Mouse (Mus musculus) urinary bladder, postnatal 25 days (tissue): ENCODE data around the gene Ppp2r5d.

Source experiments
- DNase-seq: peaks from one replicate; pipeline ENCODE4 v3.0.0; 2022; ENCODE audit warnings: low spot score

Gene Ppp2r5d

GRCm38 (mm10) chr17:46644916-46645475 lies 59.9 kb downstream of the Ppp2r5d start:
- DNase-seq = peak; percentile 54

- DNase-seq = no peak
Measured at GRCm38 (mm10) chr17:46644152-46644805, 60.6 kb downstream of the Ppp2r5d start.

DNA sequence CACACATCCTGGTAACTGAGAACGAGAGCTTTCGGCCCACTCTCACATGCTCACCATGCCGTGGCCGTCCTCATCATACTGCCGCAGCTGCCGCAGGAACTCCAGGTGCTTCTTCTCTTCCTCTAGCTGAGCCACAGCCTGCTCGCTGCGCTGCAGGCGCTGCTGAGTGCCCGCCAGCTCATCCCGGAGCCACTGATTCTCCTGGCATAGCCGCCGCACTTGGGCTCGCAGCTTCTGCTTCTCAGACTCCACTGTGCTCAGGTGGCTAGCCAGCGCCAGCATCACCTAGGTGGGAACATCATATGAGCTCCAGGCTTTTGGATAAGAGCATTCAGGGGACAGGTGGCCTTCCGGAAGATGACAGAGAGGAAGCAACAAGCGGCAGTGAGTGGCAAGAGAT lies 62.9 kb downstream of the Ppp2r5d start:
- no peak for DNase-seq

DNA sequence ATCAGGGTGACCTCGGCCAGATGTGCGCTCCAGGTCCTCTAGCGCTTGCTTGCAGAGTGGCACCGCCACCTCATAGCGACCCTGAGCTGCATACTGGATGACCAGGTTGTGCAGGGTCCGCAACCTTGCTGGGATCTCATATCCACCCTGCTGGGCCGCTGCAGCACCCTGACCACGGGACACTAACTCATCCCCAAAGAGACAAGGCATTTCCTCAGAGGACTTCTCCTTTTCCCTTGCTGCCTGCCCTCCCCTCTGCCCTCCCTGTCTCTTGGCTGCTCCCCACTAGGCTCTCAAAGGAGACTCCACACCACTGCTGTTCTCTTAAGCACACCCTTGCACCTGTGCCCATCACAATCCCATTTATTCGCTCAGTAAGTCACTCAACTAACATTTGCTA lies 65.0 kb downstream of the Ppp2r5d start:
- no peak for DNase-seq

DNA sequence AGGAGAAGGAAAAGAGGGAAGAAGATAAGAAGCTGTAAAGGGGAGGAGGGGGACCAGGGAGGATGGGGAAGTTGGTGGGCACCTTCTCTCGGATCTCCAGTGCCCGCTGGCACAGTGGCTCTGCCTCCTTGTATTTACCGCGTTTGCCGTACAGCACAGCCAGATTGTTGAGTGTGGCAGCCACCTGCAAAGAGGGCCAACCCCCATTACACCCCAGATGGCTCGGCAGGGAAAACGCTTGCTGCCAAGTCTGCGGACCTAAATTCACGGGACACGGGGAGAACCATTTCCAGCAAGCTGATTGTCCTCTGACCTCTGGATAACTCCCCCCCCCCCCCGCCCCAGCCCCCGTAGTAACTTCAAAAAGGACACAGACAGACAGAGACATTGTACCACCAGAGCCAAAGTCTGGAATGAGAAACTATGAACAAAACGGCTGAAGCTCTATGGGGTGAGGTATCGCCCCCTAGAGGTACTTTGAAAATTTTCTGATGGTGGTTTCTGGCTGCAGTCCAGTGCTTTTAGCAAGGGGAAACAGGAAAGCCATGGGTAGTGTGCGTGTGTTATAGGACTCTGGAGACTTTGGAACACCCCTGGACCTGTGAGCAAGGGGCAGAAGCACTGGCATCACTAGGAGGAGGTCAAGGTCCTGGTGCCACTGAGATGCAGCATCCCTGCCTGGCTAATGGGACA lies 67.9 kb downstream of the Ppp2r5d start:
- DNase-seq = peak; percentile 46
